Mouse (Mus musculus) gastrocnemius, postnatal 25 days (tissue): Measurements from ENCODE around the gene Rasip1. TPM values are rescaled to one million over a fixed set of nuclear protein-coding genes. Genes with fewer than 3 reads are reported as not detected.

Experiments
- DNase-seq: peaks from one replicate; pipeline ENCODE4 v3.0.0; 2022
- total RNA-seq, 2 experiments: library from RNA; stranded (reverse); gene quantifications; 1 replicate in 1 of 2; 2 replicates in 1 of 2; pipeline ENCODE4 v1.2.3; 2021

The Rasip1 gene
- total RNA-seq, 2 experiments from 2014 or later = 6.1 to 8.5 TPM

GRCm38 (mm10) chr7:45686841-45687240, 59.6 kb downstream of the Rasip1 start:
- no peak for DNase-seq

Other genes with a start within 250 kb of the Rasip1 start
- 10 to 100 TPM; 76.1 to 78.0 TPM for gene Snrnp70, start 231.7 kb upstream of the Rasip1 start, total RNA-seq
- 100 to 1,000 TPM in 1 of 2 experiments, 10 to 100 TPM in 1; 73.7 to 107 TPM for gene Kcna7, start 221.8 kb upstream of the Rasip1 start, total RNA-seq
- 1 to 10 TPM; 3.9 to 6.6 TPM for gene Ntf5, start 213.8 kb upstream of the Rasip1 start, total RNA-seq
- 1 to 10 TPM in 1 of 2 experiments, not detected in 1; 1.6 TPM for gene Lhb, start 206.7 kb upstream of the Rasip1 start, total RNA-seq
- 100 to 1,000 TPM; 243 to 327 TPM for gene Gys1, start 192.6 kb upstream of the Rasip1 start, total RNA-seq
- 10 to 100 TPM; 23.3 to 23.8 TPM for gene Ruvbl2, start 189.4 kb upstream of the Rasip1 start, total RNA-seq
- 100 to 1,000 TPM; 125 to 149 TPM for gene Ftl1, start 167.6 kb upstream of the Rasip1 start, total RNA-seq
- gene Bax, start 160.6 kb upstream of the Rasip1 start, total RNA-seq = 10 to 100 TPM; 15.6 to 16.9 TPM
- not detected for gene Tulp2, start 145.6 kb upstream of the Rasip1 start, total RNA-seq
- 1 to 10 TPM; 4.3 to 10.0 TPM for gene Gm45808, start 140.7 kb upstream of the Rasip1 start, total RNA-seq
- 10 to 100 TPM; 12.3 to 12.6 TPM for gene Dhdh, start 138.7 kb upstream of the Rasip1 start, total RNA-seq
- 10 to 100 TPM; 60.8 to 73.2 TPM for gene Nucb1, start 117.1 kb upstream of the Rasip1 start, total RNA-seq
- gene Ppp1r15a, start 101.2 kb upstream of the Rasip1 start, total RNA-seq = 10 to 100 TPM; 13.8 to 19.2 TPM
- 1 to 10 TPM; 7.5 to 8.5 TPM for gene Plekha4, start 101.2 kb upstream of the Rasip1 start, total RNA-seq
- 1 to 10 TPM in 1 of 2 experiments, under 1 TPM in 1; 0.99 to 1.2 TPM for gene Hsd17b14, start 72.6 kb upstream of the Rasip1 start, total RNA-seq
- gene Bcat2, start 57.3 kb upstream of the Rasip1 start, total RNA-seq = 10 to 100 TPM; 56.3 to 63.9 TPM
- gene Fgf21, start 12.0 kb upstream of the Rasip1 start, total RNA-seq = not detected
- not detected for gene Fut1, start 10.2 kb upstream of the Rasip1 start, total RNA-seq
- not detected for gene Izumo1, start 5.7 kb upstream of the Rasip1 start, total RNA-seq
- 10 to 100 TPM; 39.0 to 46.1 TPM for gene Mamstr, start 12.5 kb downstream of the Rasip1 start, total RNA-seq
- under 1 TPM; 0.19 to 0.61 TPM for gene Fut2, start 38.9 kb downstream of the Rasip1 start, total RNA-seq
- under 1 TPM; 0.38 to 0.75 TPM for gene Ntn5, start 56.5 kb downstream of the Rasip1 start, total RNA-seq
- gene Sec1, start 66.9 kb downstream of the Rasip1 start, total RNA-seq = under 1 TPM in 1 of 2 experiments, not detected in 1; 0.16 TPM
- gene Car11, start 72.4 kb downstream of the Rasip1 start, total RNA-seq = 10 to 100 TPM in 1 of 2 experiments, 1 to 10 TPM in 1; 4.9 to 11.2 TPM
- gene Dbp, start 77.6 kb downstream of the Rasip1 start, total RNA-seq = 100 to 1,000 TPM in 1 of 2 experiments, 10 to 100 TPM in 1; 14.3 to 121 TPM
- 100 to 1,000 TPM; 433 to 449 TPM for gene Rpl18, start 88.0 kb downstream of the Rasip1 start, total RNA-seq
- 10 to 100 TPM in 1 of 2 experiments, 1 to 10 TPM in 1; 8.5 to 12.7 TPM for gene Sphk2, start 90.5 kb downstream of the Rasip1 start, total RNA-seq
- gene Fam83e, start 93.7 kb downstream of the Rasip1 start, total RNA-seq = under 1 TPM; 0.13 to 0.29 TPM
- gene Spaca4, start 98.3 kb downstream of the Rasip1 start, total RNA-seq = not detected
- gene Lmtk3, start 156.2 kb downstream of the Rasip1 start, total RNA-seq = under 1 TPM in 1 of 2 experiments, not detected in 1; 0.19 TPM
- gene Sult2b1, start 157.2 kb downstream of the Rasip1 start, total RNA-seq = not detected
- gene Cyth2, start 187.1 kb downstream of the Rasip1 start, total RNA-seq = 10 to 100 TPM; 28.2 to 33.8 TPM
- under 1 TPM; 0.19 to 0.20 TPM for gene Kcnj14, start 197.3 kb downstream of the Rasip1 start, total RNA-seq
- 10 to 100 TPM; 13.5 to 14.5 TPM for gene Grwd1, start 203.5 kb downstream of the Rasip1 start, total RNA-seq
- 10 to 100 TPM; 53.4 to 64.2 TPM for gene Kdelr1, start 245.3 kb downstream of the Rasip1 start, total RNA-seq